In genomic region chr15:87518161-87518560, GRCm38 (mm10) we compare ENCODE assay signal across 26 mouse cellular contexts. TPM values are rescaled to one million over a fixed set of nuclear protein-coding genes. Genes with fewer than 3 reads are reported as not detected.
"Had no signal": no experiment of that assay in that cellular context is flagged by ENCODE, and none has a peak within 500 bp of the region (broad histone marks: within the 10 kb centered on the region; RNA-seq: fewer than 3 reads in every experiment).

No protein-coding gene starts in this region.

- DNase-seq: gastrocnemius, adult 2 months; gastrocnemius, postnatal 10 days; gastrocnemius, postnatal 25 days; heart, postnatal 10 days; heart, postnatal 4 days; kidney, adult 18-20 months; kidney, adult 8-10 months; kidney, postnatal 10 days; kidney, postnatal 25 days; kidney, postnatal 4 days; layer of hippocampus, adult 9-11 months; liver; liver, embryonic 13.5 days had no signal

- H3K9me3 ChIP-seq: heart, embryonic 10.5 days; hindbrain, embryonic 10.5 days; hindbrain, embryonic 12.5 days; hindbrain, embryonic 15.5 days; intestine, embryonic 15.5 days; limb, embryonic 10.5 days; limb, embryonic 12.5 days had no signal

- H3K27ac ChIP-seq: gastrocnemius, adult 2 months; heart, embryonic 10.5 days; hindbrain, embryonic 10.5 days; hindbrain, embryonic 12.5 days; hindbrain, embryonic 15.5 days; intestine, embryonic 15.5 days; left cerebral cortex, adult 2 months; limb, embryonic 10.5 days; limb, embryonic 12.5 days; liver, embryonic 13.5 days had no signal

- H3K4me3 ChIP-seq: gastrocnemius, adult 2 months; heart, embryonic 10.5 days; heart, embryonic 12.5 days; hindbrain, embryonic 10.5 days; hindbrain, embryonic 12.5 days; hindbrain, embryonic 15.5 days; intestine, embryonic 15.5 days; left cerebral cortex, adult 2 months; limb, embryonic 10.5 days; limb, embryonic 12.5 days; liver, embryonic 13.5 days had no signal

- H3K36me3 ChIP-seq: heart, embryonic 10.5 days; heart, embryonic 12.5 days; hindbrain, embryonic 10.5 days; hindbrain, embryonic 12.5 days; hindbrain, embryonic 15.5 days; intestine, embryonic 15.5 days; limb, embryonic 10.5 days; limb, embryonic 12.5 days; liver, embryonic 13.5 days had no signal

- H3K4me1 ChIP-seq: heart, embryonic 10.5 days; heart, embryonic 12.5 days; hindbrain, embryonic 10.5 days; hindbrain, embryonic 12.5 days; hindbrain, embryonic 15.5 days; intestine, embryonic 15.5 days; limb, embryonic 10.5 days; limb, embryonic 12.5 days; liver, embryonic 13.5 days had no signal

- H3K27me3 ChIP-seq: heart, embryonic 12.5 days; hindbrain, embryonic 12.5 days; hindbrain, embryonic 15.5 days; intestine, embryonic 15.5 days; limb, embryonic 12.5 days; liver, embryonic 13.5 days had no signal

- H3K9ac ChIP-seq: heart, embryonic 12.5 days; hindbrain, embryonic 12.5 days; hindbrain, embryonic 15.5 days; intestine, embryonic 15.5 days; limb, embryonic 12.5 days; liver, embryonic 13.5 days had no signal

- H3K4me2 ChIP-seq: heart, embryonic 12.5 days; hindbrain, embryonic 12.5 days; hindbrain, embryonic 15.5 days; intestine, embryonic 15.5 days; limb, embryonic 12.5 days; liver, embryonic 11.5 days; liver, embryonic 13.5 days had no signal

- ATAC-seq: inflammation-experienced regulatory T-cells, adult 6 months; intestine, embryonic 15.5 days; intestine, postnatal 0 days had no signal

RNA-seq across cellular contexts. Expression of gene Fam19a5, which starts 25.9 kb away (rescaled TPM):
- total RNA-seq: granulocyte monocyte progenitor cell, adult 5-6 weeks had no signal
- polyA plus RNA-seq: inflammation-experienced regulatory T-cells, adult 6 months had no signal
